Comparison of ENCODE assay signal across 8 mouse cellular contexts in genomic region chr8:109868680-109869361, GRCm38 (mm10). TPM values are rescaled to one million over a fixed set of nuclear protein-coding genes. Genes with fewer than 3 reads are reported as not detected.
DNase-seq lines count a peak whose midpoint lies in the region; ATAC-seq and TF ChIP-seq lines count a peak whose summit lies in the region.

No protein-coding gene starts in this region.

- peaks cover 3% of the 10 kb centered on the region; the same call in 1 of the 2 replicates for H3K36me3 ChIP-seq in hindbrain, embryonic 13.5 days

- peak overlapping the region; percentile 87 for H3K4me3 ChIP-seq in bone marrow macrophage, adult 2 months (ENCODE audit: insufficient read depth, low read length)
- H3K4me3 ChIP-seq in hindbrain, embryonic 13.5 days = peak overlapping the region; percentile 99

- H3K27ac ChIP-seq in bone marrow macrophage, adult 2 months (ENCODE audit: insufficient read depth, low read depth, low read length) = no peak overlapping the region
- H3K27ac ChIP-seq in hindbrain, embryonic 13.5 days = peak overlapping the region; percentile 94

- TF ChIP-seq CTCF in bone marrow macrophage, adult 2 months (IDR thresholded peaks at IDR 0.05; ENCODE audit: low read depth, low read length) = no peak

- no peaks in the 10 kb centered on the region for H3K9me3 ChIP-seq in hindbrain, embryonic 13.5 days

- under 1% methylated on average over 73 of the region's 78 CpGs for WGBS in hindbrain, embryonic 13.5 days

- peak overlapping the region; percentile 85 for H3K4me2 ChIP-seq in hindbrain, embryonic 13.5 days

- peak; percentile 22 for DNase-seq in gastrocnemius, adult 18-20 months (ENCODE audit: low spot score)
- DNase-seq in gastrocnemius, adult 8-10 months (ENCODE audit: low spot score in 2 of 2) = no peak
- DNase-seq in left cerebral cortex, adult 8-10 months (ENCODE audit: low spot score in 2 of 2) = peak; percentile 39 to 45
- DNase-seq in right cerebral cortex, postnatal 25 days = peak; percentile 75

- H3K9ac ChIP-seq in hindbrain, embryonic 13.5 days = peak overlapping the region; percentile 97

- TF ChIP-seq POLR2A in bone marrow macrophage, adult 2 months (IDR thresholded peaks at IDR 0.05; ENCODE audit: borderline replicate concordance, low read depth, low read length) = no peak

- peaks cover 21% of the 10 kb centered on the region for H3K4me1 ChIP-seq in bone marrow macrophage, adult 2 months (ENCODE audit: control insufficient read depth, insufficient read depth, low read length)
- peaks cover 18% of the 10 kb centered on the region for H3K4me1 ChIP-seq in hindbrain, embryonic 13.5 days (replicated peaks)

- peak; percentile 8; the same call in 1 of the 2 replicates for ATAC-seq in erythroblast, adult 5-6 weeks (replicated peaks; ENCODE audit: low FRiP score, poor library complexity, severe bottlenecking)
- peak; percentile 88 for ATAC-seq in hindbrain, embryonic 13.5 days (ENCODE audit: low FRiP score)
- ATAC-seq in megakaryocyte, adult 5-6 weeks (ENCODE audit: poor library complexity, severe bottlenecking) = peak; percentile 25

- no peaks in the 10 kb centered on the region for H3K27me3 ChIP-seq in hindbrain, embryonic 13.5 days

RNA-seq across cellular contexts. Expression of gene Phlpp2, which starts 0.5 kb away (rescaled TPM):
- total RNA-seq in gastrocnemius, adult 18-20 months (2021) = 1 to 10 TPM; 1.8 to 2.3 TPM
- total RNA-seq in gastrocnemius, adult 8-10 months (2022) = 1 to 10 TPM; 2.3 to 2.9 (median 2.9) TPM
- 2.8 and 4.0 TPM in 2 replicates for polyA plus RNA-seq in bone marrow macrophage, adult 2 months (2012; ENCODE audit: insufficient read depth, insufficient read length, missing spikeins)
- 32.1 and 41.6 TPM in 2 replicates for total RNA-seq in erythroblast, adult 5-6 weeks (2015; ENCODE audit: low replicate concordance)
- 63.2 and 70.5 TPM in 2 replicates for total RNA-seq in erythroblast, adult 5-6 weeks (2017; ENCODE audit: low replicate concordance)
- 3.8 and 4.1 TPM in 2 replicates for polyA plus RNA-seq in hindbrain, embryonic 13.5 days (2015; fragmentation: Nextera tagmentation; extraction: Ambion mirVana)
- 10 to 100 TPM; 32.5 to 35.5 (median 33.5) TPM for total RNA-seq in left cerebral cortex, adult 8-10 months (2022)
- 6.2 and 9.3 TPM in 2 replicates for total RNA-seq in megakaryocyte, adult 5-6 weeks (2015)
- 8.5 and 8.6 TPM in 2 replicates for total RNA-seq in megakaryocyte, adult 5-6 weeks (2017)

Comparison
In these comparisons a context has a peak if more than half of its experiments do, and no peak if none do; other contexts are left out.
1. DNase-seq: peak in gastrocnemius, adult 18-20 months (single experiment), left cerebral cortex, adult 8-10 months (2 of 2) and right cerebral cortex, postnatal 25 days (single experiment); none in gastrocnemius, adult 8-10 months (0 of 2).
2. ATAC-seq: peak in every context shown above with its lines; median percentile 88 in hindbrain, embryonic 13.5 days; 25 in megakaryocyte, adult 5-6 weeks; 8 in erythroblast, adult 5-6 weeks.